Mouse (Mus musculus) ES-CJ7 (cell line): ENCODE data around the gene Cbln1.
A peak's percentile ranks its signal among the peaks of the same experiment; 100 is the strongest.

Experiments used
- DNase-seq: peaks from one replicate; pipeline ENCODE4 v3.0.0; 2011; ENCODE audit warnings: low read depth, low spot score

Gene Cbln1

DNA sequence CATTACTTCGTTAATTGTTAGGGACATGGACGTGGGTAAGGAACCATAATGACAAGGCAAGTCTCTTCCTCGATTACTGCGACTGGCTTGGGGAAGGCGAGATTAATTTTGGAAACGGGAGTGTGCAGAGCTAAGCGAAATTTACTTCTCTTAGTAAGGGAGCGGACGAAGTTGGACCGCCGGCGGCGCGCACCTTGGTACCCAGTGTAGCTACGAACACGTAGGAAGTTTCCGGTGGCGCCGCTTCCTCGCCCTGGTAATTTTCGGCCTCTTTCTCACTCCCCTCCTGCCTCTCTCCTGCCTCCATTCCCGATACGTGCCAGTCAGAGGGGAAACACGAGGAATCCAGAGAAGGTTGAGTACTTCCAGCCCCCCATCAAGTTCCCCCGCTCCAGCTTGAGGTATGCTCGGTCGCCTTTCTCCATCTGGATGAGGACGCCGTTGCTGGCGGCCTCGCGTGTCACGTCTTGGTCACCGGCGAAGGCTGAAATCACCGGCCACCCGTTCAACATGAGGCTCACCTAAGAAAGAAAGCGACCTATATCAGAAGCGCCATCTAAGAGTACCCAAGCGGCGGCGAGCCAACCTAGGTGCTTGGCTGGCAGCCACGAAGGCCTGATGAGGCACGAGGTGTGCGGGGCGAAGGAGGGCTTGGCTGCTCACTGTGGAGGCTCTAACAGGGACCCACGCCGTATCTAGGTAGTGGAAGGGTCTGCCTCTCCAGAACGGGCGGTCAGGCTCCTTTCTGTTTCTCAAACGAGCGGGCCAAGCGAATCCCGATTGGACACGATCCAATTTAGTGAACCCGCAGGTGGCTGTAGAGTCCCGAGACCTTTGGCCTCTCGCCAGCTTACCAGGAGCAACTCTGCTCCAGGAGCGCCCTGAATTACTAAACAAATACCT, 2.2 kb downstream of the Cbln1 start:
- peak; percentile 33 for DNase-seq

DNA sequence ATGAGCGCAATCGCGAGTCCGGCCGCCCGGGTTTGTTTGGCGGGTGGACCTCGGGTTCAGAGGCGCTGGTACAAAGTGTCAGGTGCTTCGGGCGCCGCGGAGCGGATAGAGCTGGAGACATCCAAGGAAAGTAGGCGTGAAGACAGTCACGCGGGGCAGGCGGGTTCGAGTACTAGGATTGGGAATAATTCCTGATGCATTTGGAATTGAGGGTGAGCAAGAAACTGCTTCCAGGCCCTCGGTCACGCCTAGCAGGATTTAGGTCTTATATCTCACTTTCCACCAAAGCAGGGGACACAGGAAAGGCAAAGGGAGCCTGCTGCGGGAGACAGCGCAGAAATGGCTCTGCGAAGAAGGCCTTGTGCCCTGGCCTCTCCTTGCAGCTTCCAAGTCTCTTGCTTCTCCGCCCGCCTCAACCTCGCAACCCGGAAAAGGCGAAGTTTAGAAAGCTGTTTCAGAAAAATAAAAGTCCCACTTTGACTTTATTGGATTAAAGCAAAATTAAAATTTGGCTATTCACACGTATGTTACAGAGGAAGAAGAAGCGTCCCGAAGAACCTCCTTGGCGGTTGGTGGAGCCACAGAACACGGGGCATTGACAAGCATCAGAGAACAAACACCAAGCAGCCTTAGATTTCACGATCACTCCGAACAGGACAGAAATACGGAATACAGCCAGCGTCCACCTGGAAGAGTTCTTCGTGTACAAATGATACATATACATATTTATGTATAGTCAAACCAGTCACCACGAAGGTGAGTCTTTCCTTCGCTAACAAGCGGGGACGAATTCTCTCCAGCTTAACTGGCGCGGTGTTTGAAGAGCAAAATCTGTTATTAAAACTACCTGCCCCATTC, 3.2 kb downstream of the Cbln1 start:
- DNase-seq: peak; percentile 23

DNA sequence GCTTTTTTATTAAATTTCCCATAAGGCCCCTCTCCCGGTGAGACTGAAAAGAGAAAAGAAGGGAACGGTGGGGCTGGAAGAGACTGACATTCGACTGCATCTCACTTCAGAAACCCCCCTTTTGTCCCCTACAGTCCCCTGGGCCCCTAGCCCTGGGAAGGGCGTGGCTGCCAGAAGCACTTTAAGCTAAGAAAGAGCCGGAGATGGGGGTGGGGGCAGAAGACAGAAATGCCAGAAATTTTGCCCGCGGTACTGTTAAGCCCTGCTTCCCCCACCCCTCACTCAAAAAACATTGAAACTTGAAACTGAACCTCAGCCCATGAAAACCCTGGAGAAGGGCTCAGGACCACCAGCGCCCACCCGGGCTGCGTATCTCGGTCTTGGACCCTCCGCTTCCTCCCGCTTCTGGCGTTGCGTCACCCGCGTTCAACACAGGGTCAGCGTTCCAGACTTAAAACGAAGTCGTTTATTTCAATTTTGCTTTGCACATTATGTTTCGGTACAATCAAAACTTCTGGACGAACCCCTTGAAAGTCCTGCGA, 3.9 kb downstream of the Cbln1 start:
- DNase-seq: peak; percentile 54

DNA sequence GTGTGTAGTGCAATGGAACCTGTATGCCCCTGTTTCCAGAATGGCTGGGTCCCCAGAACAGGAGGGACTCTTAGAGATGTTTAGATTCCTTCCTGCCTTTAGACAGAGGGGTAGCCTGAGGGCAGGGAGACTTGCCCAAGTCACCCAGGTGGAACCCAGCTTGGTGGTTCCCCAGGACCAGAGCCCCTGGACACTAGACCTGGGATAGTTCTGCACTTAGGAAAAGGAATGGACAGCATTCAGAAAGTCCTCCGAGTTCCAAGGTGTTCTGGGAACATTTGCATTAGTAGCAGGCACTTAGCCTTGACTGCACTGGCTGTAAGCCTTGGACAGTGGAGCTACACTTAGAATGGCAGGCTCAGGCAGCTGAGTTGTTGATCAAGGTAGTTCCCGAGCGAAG, 4.5 kb downstream of the Cbln1 start:
- DNase-seq: peak; percentile 45

DNA sequence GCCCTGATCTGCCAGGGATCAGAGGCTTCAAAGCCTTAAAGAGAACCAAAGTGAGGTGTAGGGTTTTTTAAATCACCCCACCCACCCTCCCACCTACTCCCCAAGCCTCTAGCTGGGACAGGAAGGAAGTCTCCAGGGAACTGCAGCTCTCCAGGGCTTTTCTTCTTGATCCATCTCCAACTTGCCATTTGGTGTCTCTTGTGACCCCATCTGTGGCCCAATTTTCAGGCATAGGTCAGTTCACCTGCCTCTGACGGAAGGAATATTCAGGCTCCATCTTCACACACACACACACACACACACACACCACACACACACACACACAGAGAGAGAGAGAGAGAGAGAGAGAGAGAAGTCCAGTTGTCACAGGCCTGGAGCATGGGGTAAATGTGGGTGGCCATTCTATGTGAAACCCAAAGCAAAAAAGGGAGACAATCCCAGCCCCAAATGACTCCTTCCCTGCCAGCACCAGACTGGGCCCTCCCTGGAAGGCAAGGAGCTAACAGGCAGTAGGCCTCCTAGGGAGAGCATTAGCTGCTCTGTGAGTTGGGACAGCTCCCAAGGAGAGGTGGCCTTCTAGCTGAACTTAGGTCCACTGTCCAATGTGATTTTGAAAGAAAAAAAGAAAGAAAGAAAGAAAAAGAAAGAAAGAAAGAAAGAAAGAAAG, 5.3 kb downstream of the Cbln1 start:
- no peak for DNase-seq

DNA sequence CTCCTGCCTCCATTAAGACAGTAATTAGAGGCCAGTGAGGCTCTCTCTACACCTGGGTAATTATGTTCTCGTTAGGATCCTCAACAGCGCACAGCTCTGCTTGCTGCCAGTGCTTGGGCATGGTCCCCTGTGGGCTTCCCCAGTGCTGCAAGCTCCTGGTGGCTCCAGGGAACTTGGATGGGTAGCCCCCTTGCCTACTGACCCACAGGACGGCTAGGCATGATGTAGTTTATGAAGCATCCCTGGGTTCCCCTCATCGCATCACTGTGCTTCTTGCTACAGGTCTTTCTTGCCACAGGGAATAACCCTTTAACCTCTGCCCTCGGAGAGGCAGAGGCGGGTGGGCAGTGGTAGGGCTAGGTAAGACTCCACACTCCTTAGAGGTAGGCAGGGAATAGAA, 6.1 kb downstream of the Cbln1 start:
- no peak for DNase-seq

- no peak for DNase-seq
These were observed 8.0 kb downstream of the Cbln1 start for GRCm38 (mm10) chr8:87464446-87464845.

GRCm38 (mm10) chr8:87461801-87462200, 10.6 kb downstream of the Cbln1 start:
- DNase-seq: no peak

- DNase-seq: no peak
These were observed 15.5 kb downstream of the Cbln1 start for GRCm38 (mm10) chr8:87456949-87457348.

DNA sequence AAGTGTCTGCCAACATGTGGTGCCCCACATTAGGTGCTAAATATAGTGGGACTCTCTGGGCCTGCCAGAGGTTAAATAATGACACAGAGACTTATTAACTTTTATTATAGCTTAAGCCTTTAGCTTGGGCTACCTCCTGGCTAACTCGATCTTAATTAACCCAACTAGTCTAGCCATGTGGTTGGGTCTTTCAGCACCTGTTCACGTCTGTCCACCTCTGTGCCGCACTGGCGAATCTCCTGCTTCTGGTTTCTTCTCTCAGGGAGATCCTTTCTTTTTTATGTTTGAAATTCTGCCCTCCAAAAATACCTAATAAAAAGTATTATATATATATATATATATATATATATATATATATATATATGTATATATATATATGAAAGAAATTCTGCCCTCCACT, 19.6 kb downstream of the Cbln1 start:
- no peak for DNase-seq

- DNase-seq: no peak
These were observed 20.7 kb downstream of the Cbln1 start for GRCm38 (mm10) chr8:87451737-87452136.

DNA sequence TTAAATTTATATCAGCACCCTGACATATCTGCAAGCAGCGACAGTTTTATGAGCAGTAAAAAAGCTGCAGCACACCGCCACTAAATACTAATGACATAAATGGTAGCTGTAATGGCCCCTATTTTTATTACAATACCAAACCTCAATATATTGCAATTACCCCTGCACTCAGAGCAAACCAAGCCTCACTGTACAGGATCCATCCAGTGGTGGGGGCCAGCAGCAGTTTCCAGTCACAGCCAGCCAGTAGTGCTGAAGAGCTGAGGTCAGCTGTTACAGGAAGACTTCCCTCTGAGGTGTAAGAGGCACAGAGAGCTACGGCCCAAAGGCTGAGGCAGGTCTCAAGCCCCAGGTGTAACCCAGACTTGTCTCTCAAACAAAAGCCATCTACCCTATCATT, 37.8 kb downstream of the Cbln1 start:
- no peak for DNase-seq

DNA sequence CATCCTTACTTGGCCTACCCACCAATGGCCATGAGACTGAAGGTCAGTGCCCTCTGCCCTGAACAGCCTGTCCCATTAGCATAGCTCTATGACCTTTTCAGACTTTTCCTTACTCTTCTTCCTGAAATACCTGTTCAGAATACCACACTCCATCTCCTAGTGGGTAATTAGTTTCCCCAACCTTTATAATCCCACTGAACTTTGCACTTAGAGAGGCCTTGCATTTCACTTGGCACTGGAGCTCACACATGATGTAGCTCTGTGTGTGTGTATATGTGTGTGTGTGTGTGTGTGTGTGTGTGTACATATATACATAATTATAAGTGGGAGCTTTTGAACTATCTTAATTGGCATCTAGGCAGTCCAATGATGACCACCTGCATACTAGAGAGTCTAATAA, 45.2 kb downstream of the Cbln1 start:
- DNase-seq: no peak

DNA sequence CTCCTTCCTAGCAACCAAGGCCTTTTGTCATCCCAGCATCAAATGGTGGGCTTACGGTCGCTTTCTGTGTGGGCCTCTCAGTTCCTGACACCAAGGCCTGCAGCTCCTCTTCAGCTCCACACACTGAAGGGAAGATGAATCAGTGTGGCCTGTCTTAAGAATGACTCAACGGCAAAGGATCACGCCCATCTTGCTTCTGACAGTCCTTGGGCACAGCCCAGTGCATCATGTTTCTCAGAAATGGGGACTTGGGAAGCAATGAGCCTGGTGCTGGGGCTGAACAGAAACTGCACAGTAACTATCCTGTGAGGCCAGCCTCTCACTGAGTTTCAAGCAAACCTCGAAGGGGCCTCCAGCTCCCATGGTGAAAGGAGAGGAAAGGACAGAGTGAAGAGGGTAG, 47.7 kb downstream of the Cbln1 start:
- no peak for DNase-seq

DNA sequence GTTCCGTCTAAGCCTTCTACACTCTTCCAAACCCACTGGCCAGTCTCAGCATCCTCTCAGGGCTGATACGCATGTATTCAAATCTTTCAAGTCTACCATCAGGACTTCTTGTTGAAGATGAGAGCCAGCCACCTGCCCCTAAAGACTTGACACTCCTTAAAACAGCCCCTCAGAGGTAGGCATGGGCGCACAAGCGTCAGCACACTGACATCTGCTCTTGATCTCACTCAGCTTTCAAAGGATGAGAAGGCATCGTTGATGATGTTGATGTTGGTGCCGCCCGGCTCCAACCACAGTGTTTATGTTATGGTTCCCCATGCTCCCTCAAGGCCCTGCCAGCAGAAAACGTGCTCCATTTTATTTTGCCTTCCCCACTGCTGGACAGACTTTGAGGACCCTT, 50.7 kb downstream of the Cbln1 start:
- DNase-seq: no peak
